Mouse (Mus musculus) central nervous system, embryonic 14 days (tissue): ENCODE results near the gene Bmp4. TPM values are rescaled to one million over a fixed set of nuclear protein-coding genes. Genes with fewer than 3 reads are reported as not detected.

Experiments used
- polyA plus RNA-seq: library from polyadenylated mRNA; depleted of rRNA; stranded (reverse); fragments of >200 nt; gene quantifications from 2 replicates; pipeline ENCODE4 v1.2.3, GENCODE M21; 2012; rRNA removed

The Bmp4 gene
- polyA plus RNA-seq = 8.2 and 17.8 TPM in 2 replicates

DNA sequence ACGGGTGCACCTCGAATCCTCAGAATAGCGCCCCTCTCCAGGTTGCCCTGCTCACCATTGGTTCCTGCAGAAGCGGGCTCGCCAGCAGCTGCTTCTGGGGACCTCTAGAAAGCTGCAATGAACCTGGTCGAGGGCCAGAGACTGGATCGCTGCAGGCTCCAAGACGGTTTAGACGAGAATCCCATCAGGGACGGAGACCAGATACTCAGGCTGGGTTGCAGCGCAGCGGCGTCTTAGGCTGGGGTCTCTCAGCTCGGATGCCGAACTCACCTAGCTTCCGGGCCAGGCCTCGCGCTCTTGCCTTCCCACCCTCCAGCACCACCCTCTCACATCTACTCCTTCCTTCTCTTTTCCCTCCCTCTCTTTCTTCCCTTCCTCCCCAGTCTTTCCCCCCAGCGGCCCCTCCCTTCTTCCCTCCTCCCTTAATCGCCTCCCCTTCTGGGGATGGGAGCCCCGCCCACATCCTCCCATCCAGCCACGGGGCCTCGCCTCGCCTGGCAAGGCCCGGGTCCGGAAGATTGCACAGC is at the start of gene Bmp4:
Gene Bmp4, minus strand, starts transcription at position 421 of the 527 bp plus-strand sequence.

DNA sequence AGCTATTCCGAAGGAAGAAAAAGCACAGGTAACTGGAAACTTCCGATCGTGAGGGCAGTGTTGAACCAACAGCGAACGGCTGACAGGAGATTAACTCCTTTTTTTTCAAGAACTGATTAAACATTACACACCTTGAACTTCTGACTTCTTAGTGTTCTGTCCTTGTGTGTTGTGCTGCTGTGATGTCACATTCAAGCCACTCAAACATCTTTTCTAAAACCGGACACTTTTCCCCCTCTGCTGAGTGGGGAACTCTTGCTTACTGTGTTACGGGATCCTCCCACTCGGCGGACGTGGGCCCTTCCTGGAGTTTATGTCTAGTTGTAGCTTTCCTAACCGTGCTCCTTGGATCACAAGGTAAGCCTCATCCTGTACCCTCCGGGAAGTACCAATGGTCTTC is 11.2 kb downstream of the Bmp4 start, which contains the start of gene Gm15217:
Gene Gm15217, plus strand, starts transcription at position 130 of the 400 bp plus-strand sequence.

Other genes with a start within 250 kb of the Bmp4 start
- not detected in 2 replicates for gene Gm15217, start 11.3 kb downstream of the Bmp4 start, polyA plus RNA-seq